Mouse (Mus musculus) spleen, adult 18-20 months (tissue): Measurements from ENCODE around the gene Mtnr1b.
"Not testable (repeated sequence)": the region's sequence is repeated elsewhere in the genome, so short reads cannot be mapped to it uniquely, and the experiment has no call there.

Experiments
- DNase-seq, 2 experiments: peaks; one replicate each; pipeline ENCODE4 v3.0.0; 2022; ENCODE audit warnings: mixed read lengths in 2 of 2

Mtnr1b gene

DNA sequence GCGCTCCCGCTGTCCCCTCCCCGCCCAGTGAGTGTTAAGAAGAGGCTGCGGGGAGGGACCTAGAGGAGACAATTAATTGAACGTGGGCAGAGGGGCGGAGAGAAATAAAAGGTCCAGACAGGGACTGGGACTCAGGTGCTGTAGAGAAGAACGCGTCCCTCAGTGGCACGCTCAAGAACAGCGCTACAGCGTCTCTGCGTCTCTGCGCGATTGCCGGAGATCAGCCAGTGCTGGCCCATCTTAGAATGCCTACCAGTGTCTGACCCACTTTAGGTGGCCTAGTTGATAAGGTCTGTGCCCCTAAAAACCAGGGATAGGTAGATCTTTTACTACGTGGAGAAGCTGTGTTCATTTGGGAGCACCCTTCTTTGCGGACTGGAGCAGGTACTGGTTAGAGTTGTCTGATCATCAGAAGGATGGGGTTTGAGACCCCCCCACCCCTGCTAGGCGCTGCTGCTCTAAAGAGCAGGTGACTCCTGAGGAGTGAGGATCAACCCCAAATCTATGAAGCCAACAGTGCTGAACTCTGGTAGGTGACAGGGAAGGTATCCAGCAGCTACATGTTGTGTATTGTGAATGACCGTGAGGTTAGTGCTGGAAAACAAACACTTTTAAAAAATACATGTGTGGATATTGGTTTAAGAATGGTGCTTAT, at the start of gene Mtnr1b:
Gene Mtnr1b (minus strand): TSS at position 51 of the 655 bp plus-strand sequence.
- DNase-seq = no peak

DNA sequence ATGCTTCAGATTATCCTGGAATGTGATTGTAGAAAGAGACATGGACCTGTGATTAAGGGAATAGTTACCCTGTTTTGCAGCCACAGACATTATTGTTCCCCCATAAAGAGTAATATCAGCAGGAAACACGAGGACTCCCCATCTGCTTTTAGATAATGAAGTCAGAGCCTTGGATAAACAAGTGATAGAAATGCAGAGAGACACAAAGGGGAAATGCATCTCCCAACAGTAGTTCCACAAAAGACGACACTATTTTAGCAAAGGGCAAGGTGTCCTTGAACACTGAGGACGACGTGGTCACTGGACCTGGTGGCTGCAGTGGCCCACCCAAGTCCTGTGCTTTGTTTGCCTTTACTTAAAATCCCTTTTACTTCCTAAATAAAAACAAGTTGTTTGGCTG, 45.9 kb upstream of the Mtnr1b start:
- DNase-seq = no peak

DNA sequence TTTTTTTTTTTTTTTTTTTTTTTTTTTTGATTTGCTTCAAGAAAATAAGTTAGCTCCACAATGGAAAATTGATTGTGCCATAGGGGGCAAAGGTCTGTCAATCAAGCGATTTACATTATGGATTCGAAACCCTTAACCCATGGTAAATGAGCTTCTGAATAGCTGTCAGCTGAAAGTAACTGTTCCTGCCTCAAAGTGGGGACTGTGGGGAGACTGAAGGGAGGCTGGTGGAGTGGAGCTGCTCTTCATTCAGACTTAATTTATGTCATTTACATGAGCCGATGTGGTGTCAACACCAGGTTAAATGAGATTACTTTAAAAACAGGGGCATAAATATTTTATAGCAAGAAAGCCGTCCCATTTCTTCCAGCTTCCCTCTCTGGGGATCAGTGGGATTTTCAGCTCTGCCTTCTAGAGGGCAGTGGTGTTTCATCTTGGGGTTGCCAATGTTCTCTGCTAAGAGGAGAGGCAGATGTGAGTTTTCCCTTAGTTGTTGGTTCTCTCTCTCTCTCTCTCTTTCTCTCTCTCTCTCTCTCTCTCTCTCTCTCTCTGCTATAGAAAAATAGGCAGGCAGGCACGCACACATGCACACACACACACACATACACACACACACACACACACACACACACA, 45.1 kb upstream of the Mtnr1b start:
- DNase-seq = no peak

DNA sequence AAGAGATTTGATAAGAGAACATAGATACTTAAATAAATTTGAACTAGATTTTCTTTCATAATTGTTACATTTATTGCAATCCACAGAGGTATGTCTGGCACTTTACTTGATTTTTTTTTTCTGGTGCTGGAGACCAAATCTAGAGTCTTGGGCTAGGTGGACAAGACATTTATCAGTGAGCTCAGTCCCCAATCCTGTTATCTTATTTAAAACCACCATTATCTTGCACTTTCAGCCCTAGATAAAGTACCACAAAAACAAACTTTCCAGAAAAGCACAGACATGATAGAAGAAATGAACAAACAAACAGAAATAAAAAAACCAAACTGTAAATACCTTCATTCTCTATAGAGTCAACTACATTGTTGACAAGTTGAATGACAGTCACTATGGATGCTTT, 42.2 kb upstream of the Mtnr1b start:
- DNase-seq = no peak

DNA sequence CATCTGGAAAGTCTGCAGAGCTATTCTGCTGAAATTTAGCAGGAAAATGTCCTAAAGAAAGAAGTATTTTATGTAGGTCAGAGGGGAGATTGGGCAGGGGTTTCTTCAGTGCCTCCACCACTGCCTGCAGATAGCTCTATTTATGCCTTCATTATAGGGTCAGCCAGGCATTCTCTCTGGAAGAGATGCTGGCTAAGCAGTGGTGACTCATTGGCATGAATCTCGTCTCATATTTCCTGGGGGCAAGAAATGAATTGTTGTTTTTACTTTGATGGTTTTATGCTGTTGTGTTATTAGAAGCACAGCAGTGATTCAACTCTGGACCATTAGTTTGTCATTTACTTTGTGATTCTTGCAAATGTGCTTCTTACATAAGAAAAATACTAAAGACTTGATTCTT, 38.4 kb upstream of the Mtnr1b start:
- DNase-seq = no peak

DNA sequence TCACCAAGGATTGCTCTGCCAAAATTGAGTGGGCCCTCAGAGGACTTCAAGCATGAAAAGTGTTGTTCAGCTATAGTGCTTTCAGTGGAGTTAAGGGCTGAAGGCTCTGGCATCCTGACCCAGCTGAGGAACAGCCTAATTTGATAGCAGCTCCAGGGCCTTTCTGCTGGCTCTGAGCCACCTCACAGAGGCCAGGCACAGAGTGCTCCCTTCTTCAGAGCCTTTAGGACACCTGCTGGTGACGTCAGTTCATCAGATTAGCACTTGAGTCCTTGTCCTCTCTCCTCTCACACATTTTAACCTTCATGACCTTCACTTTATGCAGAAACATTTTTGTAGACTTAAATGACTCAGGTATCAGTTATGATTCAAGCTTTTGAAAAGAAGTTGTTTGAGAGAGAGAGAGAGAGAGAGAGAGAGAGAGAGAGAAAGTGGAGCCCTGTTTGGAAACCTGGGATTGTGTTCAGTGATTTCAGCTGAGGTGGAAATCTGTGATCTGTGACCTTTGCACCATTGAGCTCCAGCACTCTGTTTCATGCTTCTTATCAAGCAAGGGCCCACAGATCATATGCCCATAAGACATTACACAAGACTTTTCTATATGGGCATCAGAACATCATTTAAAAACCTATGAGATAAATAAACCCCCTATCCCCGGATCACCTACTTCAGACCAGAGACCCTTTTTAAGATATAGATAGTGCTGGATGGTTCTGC, 35.2 kb upstream of the Mtnr1b start:
- no peak for DNase-seq

DNA sequence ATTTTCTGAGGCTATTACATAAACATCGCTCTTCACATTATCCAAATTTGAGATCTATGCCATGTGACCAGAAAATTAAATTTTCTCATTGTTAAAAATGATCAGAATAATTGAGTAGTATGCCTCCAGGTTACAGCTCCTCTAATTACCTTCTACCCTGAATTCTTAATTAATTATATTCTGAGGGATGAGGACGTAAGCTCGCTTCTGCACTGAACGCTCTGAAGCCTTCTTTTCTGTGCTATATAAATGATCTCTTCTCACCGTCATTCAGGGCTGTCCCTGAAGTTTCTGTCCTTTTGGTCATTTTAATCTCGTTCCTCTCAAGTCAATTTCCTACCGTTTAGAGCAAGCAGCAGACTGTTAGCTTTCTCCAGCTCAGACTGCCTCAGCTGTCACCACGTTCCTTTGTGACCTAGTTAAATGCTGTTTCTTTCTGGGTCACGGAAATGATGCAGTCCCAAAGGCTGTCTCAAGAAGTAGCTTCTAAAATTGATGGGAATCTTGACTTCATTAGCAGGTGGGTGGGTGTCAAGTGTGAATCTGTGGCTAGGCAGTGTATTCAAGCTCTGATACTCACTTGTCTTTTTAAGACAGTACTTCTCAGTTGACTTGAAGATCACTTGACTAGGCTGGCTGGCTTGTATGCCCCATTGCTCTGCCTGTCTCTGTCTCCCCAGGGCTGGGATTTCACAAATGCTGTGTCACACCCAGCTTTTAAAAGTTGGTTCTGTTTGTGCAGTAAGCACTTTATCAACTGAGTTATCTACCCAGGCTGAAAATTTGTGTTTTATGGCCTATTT, 29.8 kb upstream of the Mtnr1b start:
- DNase-seq = no peak

DNA sequence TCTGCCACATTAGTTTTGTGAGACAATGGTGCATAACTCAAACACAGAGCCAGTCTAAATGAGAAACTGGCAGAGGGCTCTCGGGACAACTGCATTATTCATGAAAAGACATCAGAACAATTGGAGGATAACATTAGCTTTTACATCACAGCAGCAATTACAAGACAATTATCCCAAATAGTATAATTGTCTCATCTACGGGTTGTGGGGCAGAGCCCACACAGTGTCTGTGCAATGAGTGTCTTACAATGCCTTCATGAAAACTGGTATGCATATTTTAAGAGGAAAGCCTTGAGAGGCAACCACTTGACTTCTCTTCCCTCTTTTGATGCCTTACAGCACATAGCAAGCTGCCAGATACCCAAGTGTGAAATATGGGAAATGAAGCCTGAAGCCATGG, 23.8 kb upstream of the Mtnr1b start:
- no peak for DNase-seq

DNA sequence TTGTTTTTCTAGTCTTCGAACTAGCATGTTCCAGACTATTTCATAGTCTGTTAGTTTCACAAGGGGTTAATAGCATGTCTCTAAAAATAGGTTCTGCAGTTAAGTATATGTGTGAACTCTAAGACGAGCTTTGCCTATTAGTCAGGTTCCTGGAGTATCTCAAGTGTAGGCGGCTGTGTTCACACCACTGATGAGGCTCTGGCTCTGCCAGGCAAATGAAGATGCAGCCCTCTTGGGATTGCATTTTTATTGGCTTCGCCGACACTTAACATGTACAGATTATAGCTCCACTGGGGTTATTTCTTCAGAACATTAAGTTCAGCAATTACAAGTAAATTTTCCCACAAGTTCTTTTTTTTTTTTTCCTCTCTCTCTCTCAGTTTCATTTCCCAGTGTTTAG, 12.4 kb upstream of the Mtnr1b start:
- DNase-seq = no peak

DNA sequence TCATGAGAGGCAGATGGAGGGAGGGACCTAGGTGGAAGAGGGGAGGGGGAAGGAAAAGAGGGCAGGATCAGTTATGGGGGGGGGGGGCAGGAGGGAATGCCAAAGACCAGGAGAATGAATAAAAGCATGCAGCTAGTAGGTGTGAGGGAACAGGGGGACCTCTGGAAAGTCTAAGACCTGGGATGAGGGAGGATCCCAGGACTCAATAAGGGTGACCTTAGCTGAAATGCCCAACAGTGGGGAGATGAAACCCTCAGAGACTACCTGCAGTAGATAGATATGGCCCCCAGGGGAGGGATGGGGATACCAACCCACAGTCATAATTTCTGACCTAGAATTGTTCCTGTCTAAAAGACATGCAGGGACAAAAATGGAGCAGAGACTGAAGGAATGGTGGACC, 6.4 kb upstream of the Mtnr1b start:
- DNase-seq = no peak

DNA sequence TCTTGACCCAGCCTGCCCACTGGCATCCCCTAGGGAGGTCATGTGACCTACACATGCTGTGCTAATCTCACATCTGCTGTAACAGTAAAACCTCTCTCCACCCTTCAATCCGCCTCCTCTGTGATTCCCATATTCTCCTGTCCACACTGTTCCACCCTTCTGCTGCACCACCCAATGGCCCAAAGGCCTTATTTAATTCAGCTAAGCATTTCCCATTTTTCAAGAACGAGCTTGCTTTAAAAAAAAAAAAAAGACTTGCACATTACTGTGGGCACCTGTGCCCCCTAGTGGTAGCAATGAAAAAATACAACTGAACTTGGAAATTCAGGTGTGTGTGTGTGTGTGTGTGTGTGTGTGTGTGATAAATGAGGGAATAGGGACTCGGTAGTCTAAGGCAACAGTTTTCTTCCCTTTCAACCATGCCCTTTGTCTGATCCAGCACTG, 5.8 kb upstream of the Mtnr1b start:
- no peak for DNase-seq

DNA sequence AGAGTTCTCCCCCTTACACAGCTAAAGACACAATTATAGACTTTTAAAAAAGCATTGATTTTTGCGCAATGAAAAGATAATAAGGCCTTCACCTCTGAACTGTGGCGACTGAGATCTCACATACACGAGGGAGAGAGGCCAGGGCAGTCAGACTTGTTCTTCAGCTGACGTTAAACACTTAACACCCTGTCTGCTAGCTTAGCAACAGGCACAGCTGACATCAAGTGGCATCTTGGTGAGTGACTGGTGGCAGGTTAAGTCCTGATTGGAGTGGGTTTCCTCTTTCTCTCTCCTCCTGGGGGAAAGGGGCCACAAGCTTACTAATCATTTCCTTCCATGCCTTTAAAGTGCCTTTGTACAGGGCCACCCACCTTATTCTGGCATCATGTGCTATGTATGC, 4.3 kb downstream of the Mtnr1b start:
- no peak for DNase-seq

DNA sequence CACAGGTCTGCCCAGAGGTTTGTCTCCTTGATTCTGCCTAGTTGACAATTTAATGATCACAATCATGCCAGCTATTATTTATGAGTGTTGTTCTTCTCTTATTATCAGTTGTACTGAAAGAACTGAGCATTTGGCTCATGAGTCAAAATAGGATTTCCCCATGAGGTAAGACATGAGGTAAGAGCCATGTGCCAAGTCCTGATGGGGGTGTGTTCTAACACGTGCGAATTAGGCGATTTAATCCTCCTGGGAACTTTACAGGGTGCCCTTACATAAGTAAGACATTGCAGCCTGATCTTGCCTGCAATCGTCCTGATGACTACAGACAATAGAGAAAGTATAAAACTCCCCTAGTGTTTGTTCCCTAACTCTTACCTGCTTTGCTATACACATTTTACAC, 4.9 kb downstream of the Mtnr1b start:
- no peak for DNase-seq

DNA sequence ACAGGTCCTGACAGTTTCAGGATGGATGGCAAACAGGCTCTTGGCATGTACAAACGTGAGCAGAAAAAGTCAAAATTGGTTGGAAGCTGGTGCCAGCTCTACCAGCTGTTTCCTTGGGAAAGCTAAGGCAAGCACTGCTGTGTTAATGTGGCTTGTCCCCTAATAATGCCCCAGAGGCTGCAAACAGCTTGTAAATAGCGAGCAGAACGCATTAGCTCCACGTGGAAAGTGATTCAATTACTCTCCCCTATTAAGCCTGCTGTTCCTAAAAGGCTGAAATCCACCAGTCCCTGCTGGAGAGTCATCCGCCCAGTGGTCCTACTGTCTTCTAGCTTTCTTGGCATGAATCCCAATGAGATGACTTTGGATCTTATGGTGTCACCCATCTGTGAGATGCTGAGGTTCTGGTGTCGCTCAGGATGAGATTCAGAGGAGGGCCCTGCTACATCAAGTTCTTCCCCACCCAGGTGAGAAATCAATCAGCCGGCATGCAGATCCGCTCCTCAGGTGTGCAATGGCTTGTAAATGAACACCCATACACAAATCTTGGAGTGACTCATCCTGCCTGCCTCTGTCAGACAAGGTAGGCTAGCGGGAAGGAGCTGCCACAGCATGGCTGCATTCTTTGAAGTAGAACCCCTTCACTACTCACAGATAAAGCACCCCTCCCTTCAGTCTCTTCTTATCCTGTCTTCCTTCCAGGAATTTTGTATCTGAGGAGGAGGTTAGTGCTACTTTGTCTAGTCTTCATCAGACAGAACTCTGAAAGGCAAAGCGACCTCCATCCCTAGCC, 7.9 kb downstream of the Mtnr1b start:
- DNase-seq = no peak

DNA sequence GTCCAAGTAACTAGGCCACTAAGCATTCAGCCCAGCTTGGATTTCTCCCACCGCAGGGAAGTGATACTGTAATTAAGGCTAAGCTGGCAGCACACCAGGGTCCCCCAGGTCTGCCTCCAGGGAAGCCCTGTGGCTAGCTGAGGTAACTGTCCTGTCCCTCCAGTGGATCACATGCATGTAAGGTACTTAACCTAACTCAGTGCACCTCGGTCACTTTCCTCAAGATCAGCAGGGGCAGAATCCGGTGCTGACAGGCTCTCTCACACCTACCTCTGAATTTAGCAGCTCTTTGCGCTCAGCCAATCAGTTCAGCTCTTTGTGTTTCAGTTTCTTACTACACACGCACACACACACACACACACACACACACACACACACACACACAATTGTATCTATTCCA, 13.0 kb downstream of the Mtnr1b start:
- DNase-seq = no peak

DNA sequence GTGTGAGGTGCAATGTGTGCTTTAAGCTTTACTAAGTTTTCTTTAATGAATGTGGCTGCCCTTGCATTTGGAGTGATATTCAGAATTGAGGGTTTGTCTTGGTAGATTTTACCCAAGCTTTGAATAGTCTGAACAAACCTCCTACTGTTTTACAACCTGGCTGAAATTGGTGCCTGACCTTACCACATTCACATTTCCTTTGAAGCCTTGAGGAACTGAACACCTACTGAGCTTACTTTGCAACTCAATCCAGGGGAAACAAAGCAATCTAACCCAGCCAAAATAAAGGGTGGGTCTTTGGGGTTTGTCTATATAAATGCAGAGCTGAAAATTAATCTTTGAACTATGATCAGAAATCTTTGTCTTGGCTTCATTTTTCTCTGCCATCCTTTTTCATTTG, 23.6 kb downstream of the Mtnr1b start:
- no peak for DNase-seq

DNA sequence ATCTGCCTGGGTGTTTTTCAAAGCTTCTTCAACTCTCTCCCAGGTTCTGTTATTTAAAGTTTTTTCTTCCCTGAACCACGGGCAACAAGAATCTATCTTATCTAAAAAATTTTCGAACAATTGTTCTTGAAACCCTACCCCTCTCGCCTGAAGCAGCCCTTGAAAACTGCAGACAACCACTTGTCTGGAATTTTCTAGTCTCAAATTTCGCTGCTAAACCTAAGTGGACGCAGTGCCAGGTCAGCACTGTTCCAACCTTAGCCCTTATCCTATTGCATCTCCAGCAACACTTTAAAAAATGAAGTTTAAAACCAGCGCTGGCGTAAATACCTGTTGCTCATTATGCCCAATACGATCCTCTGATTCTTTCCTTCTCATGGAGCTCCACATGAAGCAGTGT, 29.0 kb downstream of the Mtnr1b start:
- no peak for DNase-seq

DNA sequence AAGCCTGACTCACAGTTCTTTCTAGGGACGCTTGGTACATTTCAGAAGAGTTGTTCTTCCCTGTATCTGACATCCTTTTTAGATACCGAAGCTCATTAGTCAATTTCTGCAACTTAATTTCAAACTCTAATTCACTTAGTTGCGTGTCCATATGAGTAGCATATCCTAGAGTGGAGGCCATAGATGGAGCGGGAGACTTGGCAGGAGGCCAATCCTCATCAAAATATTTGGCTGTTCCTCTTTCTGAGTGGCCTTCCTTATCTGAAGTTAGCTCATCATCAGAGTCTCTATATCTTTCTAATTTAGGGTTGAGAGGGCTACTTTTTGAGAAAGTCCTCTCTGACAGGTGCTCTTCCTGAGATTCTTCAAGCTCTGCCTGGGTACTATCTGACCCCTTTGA, 29.4 kb downstream of the Mtnr1b start:
- not testable (repeated sequence) for DNase-seq

DNA sequence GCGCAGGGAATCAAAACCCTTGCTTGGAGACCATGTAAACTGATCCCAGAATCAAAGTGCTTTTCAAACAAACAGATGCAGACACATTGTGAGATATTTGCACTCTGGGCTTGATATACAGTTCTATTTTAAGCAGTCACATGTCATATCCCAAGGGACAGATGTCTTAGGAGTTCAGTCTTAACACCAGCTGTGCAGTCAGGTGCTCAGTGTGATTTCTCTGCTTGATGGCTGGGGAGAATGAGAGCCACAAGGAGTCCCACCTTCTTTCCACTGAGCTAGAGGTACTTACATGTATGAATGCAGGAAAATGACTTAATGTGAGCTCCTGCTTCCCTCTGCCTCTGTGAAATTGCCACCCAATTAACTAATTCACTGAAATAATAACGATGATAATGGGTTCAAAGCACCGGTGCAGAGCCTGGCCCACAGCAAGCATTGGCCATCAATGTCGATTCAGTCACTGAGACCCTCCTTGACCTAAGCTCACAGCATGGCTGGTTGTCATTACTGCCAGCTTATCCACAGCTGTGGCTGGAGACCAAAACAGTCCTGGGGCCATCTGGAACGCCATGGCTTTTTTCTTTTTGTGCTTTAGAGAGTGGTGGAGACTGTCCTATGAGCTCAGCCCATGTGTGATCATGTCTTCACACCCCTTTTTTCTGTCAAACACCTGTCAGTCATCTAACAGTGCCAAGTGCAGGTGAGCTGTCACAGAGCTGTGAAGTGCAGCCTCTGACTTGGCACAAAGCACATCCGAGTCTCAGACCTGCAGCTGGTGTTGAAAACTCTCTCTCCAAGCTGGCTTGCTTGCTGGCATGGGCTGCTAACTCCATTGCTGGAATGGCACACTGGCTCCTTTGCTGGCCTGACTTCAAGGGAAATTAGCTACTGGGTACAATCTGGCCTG, 61.1 kb downstream of the Mtnr1b start:
- no peak for DNase-seq

DNA sequence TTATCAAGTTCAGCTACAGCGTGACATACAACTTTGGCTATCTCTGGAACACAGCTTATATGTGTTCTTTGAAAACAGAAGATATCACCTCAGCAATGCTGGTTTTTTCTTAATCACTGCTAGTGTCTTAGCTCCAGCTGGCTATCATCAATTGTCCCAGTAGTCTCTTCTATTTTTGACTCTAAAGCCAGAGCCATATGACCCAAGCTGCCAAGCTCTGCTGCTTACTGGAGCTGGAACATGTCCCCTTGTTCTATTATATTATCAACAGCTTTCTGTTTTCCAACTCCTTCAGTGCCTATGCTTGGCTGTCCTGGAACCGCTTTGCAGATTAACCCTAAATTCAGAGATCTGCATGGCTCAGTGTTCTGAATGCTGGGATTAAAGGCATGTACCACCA, 70.1 kb downstream of the Mtnr1b start:
- no peak for DNase-seq

DNA sequence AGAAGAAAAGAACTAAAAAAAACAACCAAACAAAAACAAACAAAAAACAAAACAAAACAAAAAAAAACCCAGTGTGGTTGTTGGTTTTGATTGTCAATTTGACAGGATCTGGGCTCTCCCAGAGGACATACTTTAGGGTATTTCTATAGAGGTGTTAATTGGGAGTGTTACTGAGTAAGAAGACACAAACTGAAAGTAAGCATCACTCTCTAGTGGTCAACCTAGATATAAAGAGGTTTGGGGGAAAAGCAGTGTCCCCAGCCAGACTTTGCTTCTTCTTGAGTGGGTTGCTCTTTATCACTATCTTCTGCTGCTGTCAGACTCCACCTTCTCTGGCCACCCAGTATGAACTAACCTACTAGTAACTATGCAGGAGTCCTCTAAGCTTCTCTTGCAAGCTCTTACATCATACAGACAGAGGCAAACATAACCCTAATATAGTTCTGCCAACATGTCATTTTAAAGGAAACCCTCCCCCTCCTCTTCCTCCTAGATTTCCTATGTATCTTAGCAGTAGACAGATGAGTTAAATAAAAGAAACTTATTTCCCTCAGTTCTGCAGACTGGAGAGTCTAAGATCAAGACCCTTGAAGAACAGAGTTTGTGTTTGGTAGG, 71.8 kb downstream of the Mtnr1b start:
- no peak for DNase-seq
